Mouse (Mus musculus): ENCODE results near the gene Uso1. TPM values are rescaled to one million over a fixed set of nuclear protein-coding genes. Genes with fewer than 3 reads are reported as not detected.
"Not testable (repeated sequence)": the region's sequence is repeated elsewhere in the genome, so short reads cannot be mapped to it uniquely, and the experiment has no call there.

The Uso1 gene
- polyA plus RNA-seq, 1 experiment from 2014 or later = 49.3 TPM

DNA sequence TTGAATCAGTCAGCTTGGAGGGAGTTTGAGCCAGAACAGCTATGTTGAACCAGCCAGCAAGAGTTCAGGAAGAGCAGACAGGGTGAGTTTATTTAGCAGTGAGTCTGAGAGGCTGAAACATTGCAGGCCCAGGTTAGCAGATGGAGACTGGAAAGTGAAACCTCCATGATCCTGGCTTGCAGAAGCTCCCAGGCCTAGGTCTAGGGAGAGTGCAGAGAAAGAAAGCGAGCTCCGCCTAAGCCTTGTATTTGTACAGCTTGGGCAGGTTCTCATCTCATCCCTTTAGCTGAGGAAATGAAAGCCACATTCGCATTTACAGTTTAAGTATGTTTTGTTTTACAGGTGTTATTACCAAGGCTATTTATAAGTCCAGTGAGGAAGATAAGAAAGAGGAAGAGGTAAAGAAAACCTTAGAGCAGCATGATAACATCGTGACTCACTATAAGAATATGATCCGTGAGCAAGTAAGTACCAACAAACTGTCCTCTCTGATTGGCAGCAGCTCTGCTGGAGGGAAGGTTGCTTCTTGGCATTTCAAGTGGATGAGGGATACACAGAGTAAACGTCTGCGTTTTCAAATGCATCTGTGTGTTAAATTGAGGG lies 51.2 kb downstream of the Uso1 start:
- Histone ChIP-seq H3K36me3 (ENCODE audit: control insufficient read depth, insufficient read depth, low read length) (peaks cover 84% of the 10 kb centered on the region), H3K9me3 (ENCODE audit: control insufficient read depth, low read length) (0 out of 2 replicates have a peak, but pooled peaks cover 7% of the 10 kb centered on the region), H3K4me3 (ENCODE audit: low read depth, low read length) (no peak overlapping the region), H3K4me1 (ENCODE audit: control insufficient read depth, insufficient read depth, low read length) (no peaks in the 10 kb centered on the region), H3K9ac (ENCODE audit: low read depth, low read length) (no peak overlapping the region), H3K27me3 (replicated peaks; ENCODE audit: control insufficient read depth, insufficient read depth, low read length) (no peaks in the 10 kb centered on the region), H3K4me2 (ENCODE audit: low read depth, low read length) (no peak overlapping the region), H3K27ac (replicated peaks; ENCODE audit: low read depth, low read length) (no peak overlapping the region)
- ATAC-seq (ENCODE audit: low read depth) (no peak), DNase-seq (ENCODE audit: low spot score) (no peak)
- WGBS = 97% methylated on average over 7 of the region's 7 CpGs

DNA sequence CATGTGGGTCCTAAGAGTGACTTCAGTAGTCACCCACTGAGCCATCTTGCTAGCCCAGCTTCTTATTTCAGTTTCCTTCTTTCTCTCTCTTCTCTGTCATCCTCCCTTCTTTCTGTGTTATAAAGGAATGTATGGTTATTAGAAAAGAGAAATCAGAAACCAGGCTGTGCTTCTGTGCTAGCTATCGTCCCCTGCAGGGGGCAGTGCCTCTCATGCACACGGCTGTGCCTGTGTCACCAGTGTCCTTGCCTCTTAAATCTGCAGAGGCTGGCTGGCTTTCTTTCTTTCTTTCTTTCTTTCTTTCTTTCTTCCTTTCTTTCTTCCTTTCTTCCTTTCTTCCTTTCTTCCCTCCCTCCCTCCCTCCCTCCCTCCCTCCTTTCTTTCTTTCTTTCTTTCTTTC lies 58.0 kb downstream of the Uso1 start:
- peaks cover 92% of the 10 kb centered on the region for H3K36me3 ChIP-seq (ENCODE audit: control insufficient read depth, insufficient read depth, low read length)
- DNase-seq (ENCODE audit: low spot score) = peak; percentile 22
- 45% methylated on average over 2 of the region's 2 CpGs for WGBS

GRCm38 (mm10) chr5:92196895-92197811 lies 59.4 kb downstream of the Uso1 start:
- no peaks in the 10 kb centered on the region for H3K4me1 ChIP-seq (ENCODE audit: control insufficient read depth, insufficient read depth, low read length)
- no peak overlapping the region for H3K4me2 ChIP-seq (ENCODE audit: low read depth, low read length)
- DNase-seq (ENCODE audit: low spot score) (no peak), ATAC-seq (ENCODE audit: low read depth) (no peak)
- no peaks in the 10 kb centered on the region for H3K9me3 ChIP-seq (ENCODE audit: control insufficient read depth, low read length)
- H3K36me3 ChIP-seq (ENCODE audit: control insufficient read depth, insufficient read depth, low read length) = peaks cover 97% of the 10 kb centered on the region
- no peaks in the 10 kb centered on the region for H3K27me3 ChIP-seq (replicated peaks; ENCODE audit: control insufficient read depth, insufficient read depth, low read length)
- no peak overlapping the region for H3K4me3 ChIP-seq (ENCODE audit: low read depth, low read length)
- no peak overlapping the region for H3K27ac ChIP-seq (replicated peaks; ENCODE audit: low read depth, low read length)
- 87% methylated on average over 15 of the region's 15 CpGs for WGBS
- no peak overlapping the region for H3K9ac ChIP-seq (ENCODE audit: low read depth, low read length)

More for the DNA sequence above, 58.0 kb downstream of the Uso1 start:
- not testable (repeated sequence) for H3K4me2 ChIP-seq (ENCODE audit: low read depth, low read length); H3K27me3 ChIP-seq (replicated peaks; ENCODE audit: control insufficient read depth, insufficient read depth, low read length); H3K27ac ChIP-seq (replicated peaks; ENCODE audit: low read depth, low read length); H3K9me3 ChIP-seq (ENCODE audit: control insufficient read depth, low read length); ATAC-seq (ENCODE audit: low read depth); H3K4me1 ChIP-seq (ENCODE audit: control insufficient read depth, insufficient read depth, low read length); H3K4me3 ChIP-seq (ENCODE audit: low read depth, low read length); H3K9ac ChIP-seq (ENCODE audit: low read depth, low read length)

DNA sequence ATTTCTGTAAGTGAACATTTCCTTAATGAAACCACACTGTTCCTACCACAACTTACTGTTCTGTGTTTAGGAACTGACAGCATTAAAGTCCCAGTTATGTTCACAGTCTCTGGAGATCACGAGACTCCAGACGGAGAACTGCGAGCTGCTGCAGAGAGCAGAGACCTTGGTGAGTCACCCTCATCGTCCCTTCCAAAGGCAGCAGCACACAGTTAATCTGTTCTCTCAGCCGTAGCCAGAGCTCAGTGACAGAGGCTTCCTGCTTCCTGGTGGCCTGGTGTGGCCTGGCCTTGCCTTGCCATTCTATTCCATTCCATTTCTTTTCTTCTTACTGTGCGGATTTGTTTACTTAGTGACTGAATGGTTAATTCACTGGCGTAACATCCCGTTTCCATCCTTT lies 60.5 kb downstream of the Uso1 start:
- Histone ChIP-seq H3K36me3 (ENCODE audit: control insufficient read depth, insufficient read depth, low read length) (peaks cover 95% of the 10 kb centered on the region), H3K9ac (ENCODE audit: low read depth, low read length) (no peak overlapping the region), H3K4me2 (ENCODE audit: low read depth, low read length) (no peak overlapping the region), H3K9me3 (ENCODE audit: control insufficient read depth, low read length) (no peaks in the 10 kb centered on the region), H3K4me3 (ENCODE audit: low read depth, low read length) (no peak overlapping the region), H3K27ac (replicated peaks; ENCODE audit: low read depth, low read length) (no peak overlapping the region), H3K4me1 (ENCODE audit: control insufficient read depth, insufficient read depth, low read length) (no peaks in the 10 kb centered on the region), H3K27me3 (replicated peaks; ENCODE audit: control insufficient read depth, insufficient read depth, low read length) (no peaks in the 10 kb centered on the region)
- DNase-seq (ENCODE audit: low spot score) (no peak), ATAC-seq (ENCODE audit: low read depth) (no peak)
- WGBS = 80% methylated on average over 8 of the region's 8 CpGs

DNA sequence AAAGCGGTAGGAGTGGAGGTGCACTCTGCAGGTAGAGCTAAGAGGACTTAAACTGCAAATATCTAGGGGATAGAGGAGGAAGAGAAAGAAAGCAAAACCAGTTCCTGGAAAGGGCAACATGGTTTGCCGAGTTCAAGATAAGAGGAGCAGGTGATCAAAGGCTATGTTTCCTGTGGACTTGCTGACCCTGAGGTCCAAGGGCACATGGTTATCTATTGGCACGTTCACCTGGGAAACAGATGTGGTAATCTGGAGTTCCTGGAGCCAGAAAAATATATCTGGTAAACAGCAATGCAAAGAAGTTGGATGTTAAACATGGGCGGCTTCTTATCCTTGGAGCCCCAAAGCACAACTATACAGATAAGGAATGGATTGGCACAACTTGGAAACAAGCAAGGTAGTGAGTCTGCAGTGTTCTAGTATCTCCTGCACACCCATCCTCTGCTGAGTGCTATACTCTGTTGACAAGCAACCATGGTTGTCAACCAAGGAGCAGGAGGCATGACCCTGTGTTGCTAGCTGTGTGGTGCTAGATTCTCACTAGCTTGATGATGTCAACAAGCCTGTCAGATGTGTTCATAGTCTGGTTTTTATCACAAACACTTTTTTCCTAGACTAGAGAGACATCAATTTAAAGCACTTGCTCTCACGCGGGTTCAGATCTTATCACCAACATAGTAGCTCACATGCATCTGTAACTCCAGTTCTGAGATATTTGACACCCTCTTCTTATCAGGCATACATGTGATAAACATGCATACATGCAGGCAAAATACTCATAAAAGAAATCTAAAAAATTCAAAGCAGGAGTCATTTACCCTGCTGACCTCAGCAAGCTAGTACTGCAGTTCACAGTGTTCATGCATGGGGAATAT lies 66.7 kb downstream of the Uso1 start:
- 86% methylated on average over 6 of the region's 6 CpGs for WGBS
- no peak for DNase-seq (ENCODE audit: low spot score)
- Histone ChIP-seq H3K27ac (replicated peaks; ENCODE audit: low read depth, low read length) (no peak overlapping the region), H3K9ac (ENCODE audit: low read depth, low read length) (no peak overlapping the region), H3K27me3 (replicated peaks; ENCODE audit: control insufficient read depth, insufficient read depth, low read length) (no peaks in the 10 kb centered on the region), H3K4me3 (ENCODE audit: low read depth, low read length) (no peak overlapping the region), H3K9me3 (ENCODE audit: control insufficient read depth, low read length) (no peaks in the 10 kb centered on the region), H3K36me3 (ENCODE audit: control insufficient read depth, insufficient read depth, low read length) (peaks cover 58% of the 10 kb centered on the region), H3K4me2 (ENCODE audit: low read depth, low read length) (no peak overlapping the region), H3K4me1 (ENCODE audit: control insufficient read depth, insufficient read depth, low read length) (no peaks in the 10 kb centered on the region)
- ATAC-seq (ENCODE audit: low read depth) = no peak

- Histone ChIP-seq H3K9me3 (ENCODE audit: control insufficient read depth, low read length) (no peaks in the 10 kb centered on the region), H3K9ac (ENCODE audit: low read depth, low read length) (no peak overlapping the region), H3K36me3 (ENCODE audit: control insufficient read depth, insufficient read depth, low read length) (peaks cover 50% of the 10 kb centered on the region), H3K27ac (replicated peaks; ENCODE audit: low read depth, low read length) (no peak overlapping the region), H3K4me3 (ENCODE audit: low read depth, low read length) (no peak overlapping the region), H3K27me3 (replicated peaks; ENCODE audit: control insufficient read depth, insufficient read depth, low read length) (no peaks in the 10 kb centered on the region), H3K4me1 (ENCODE audit: control insufficient read depth, insufficient read depth, low read length) (no peaks in the 10 kb centered on the region), H3K4me2 (ENCODE audit: low read depth, low read length) (no peak overlapping the region)
- DNase-seq (ENCODE audit: low spot score) (no peak), ATAC-seq (ENCODE audit: low read depth) (no peak)
- WGBS = 94% methylated on average over 7 of the region's 7 CpGs
Observed at GRCm38 (mm10) chr5:92205184-92205583, 67.4 kb downstream of the Uso1 start.

GRCm38 (mm10) chr5:92205706-92206105 lies 68.0 kb downstream of the Uso1 start:
- H3K27me3 ChIP-seq (replicated peaks; ENCODE audit: control insufficient read depth, insufficient read depth, low read length) = no peaks in the 10 kb centered on the region
- H3K9me3 ChIP-seq (ENCODE audit: control insufficient read depth, low read length) = no peaks in the 10 kb centered on the region
- H3K9ac ChIP-seq (ENCODE audit: low read depth, low read length) = no peak overlapping the region
- ATAC-seq (ENCODE audit: low read depth) (no peak), DNase-seq (ENCODE audit: low spot score) (no peak)
- no peak overlapping the region for H3K27ac ChIP-seq (replicated peaks; ENCODE audit: low read depth, low read length)
- peaks cover 45% of the 10 kb centered on the region for H3K36me3 ChIP-seq (ENCODE audit: control insufficient read depth, insufficient read depth, low read length)
- H3K4me3 ChIP-seq (ENCODE audit: low read depth, low read length) = no peak overlapping the region
- H3K4me2 ChIP-seq (ENCODE audit: low read depth, low read length) = no peak overlapping the region
- H3K4me1 ChIP-seq (ENCODE audit: control insufficient read depth, insufficient read depth, low read length) = no peaks in the 10 kb centered on the region
- WGBS = 93% methylated on average over 5 of the region's 5 CpGs

DNA sequence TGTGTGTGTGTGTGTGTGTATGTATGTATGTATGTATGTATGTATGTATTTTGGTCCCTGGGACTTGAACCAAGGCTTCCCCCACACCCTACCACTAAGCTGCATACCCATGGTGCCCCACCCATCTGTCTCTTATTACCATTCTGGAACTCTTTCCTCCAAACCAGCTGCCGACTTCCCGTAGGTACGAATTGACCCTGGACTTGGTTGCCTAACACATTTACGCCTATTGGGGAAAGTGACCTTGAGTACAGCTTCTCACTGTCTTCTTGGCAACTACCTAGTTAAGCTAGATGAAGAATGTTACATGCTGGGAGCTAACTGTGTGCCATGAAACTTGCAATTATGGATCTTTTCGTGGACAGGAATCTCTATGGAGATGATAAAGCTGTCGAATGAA lies 68.4 kb downstream of the Uso1 start:
- Histone ChIP-seq H3K27ac (replicated peaks; ENCODE audit: low read depth, low read length) (no peak overlapping the region), H3K36me3 (ENCODE audit: control insufficient read depth, insufficient read depth, low read length) (peaks cover 40% of the 10 kb centered on the region), H3K4me1 (ENCODE audit: control insufficient read depth, insufficient read depth, low read length) (no peaks in the 10 kb centered on the region), H3K4me2 (ENCODE audit: low read depth, low read length) (no peak overlapping the region), H3K9ac (ENCODE audit: low read depth, low read length) (no peak overlapping the region), H3K9me3 (ENCODE audit: control insufficient read depth, low read length) (no peaks in the 10 kb centered on the region), H3K27me3 (replicated peaks; ENCODE audit: control insufficient read depth, insufficient read depth, low read length) (no peaks in the 10 kb centered on the region), H3K4me3 (ENCODE audit: low read depth, low read length) (no peak overlapping the region)
- whole genome bisulfite sequencing = 83% methylated on average over 6 of the region's 6 CpGs
- no peak for ATAC-seq (ENCODE audit: low read depth)
- DNase-seq (ENCODE audit: low spot score) = no peak
